ENCODE assay signal across 21 mouse cellular contexts in genomic region chr13:15472712-15473111, GRCm38 (mm10). TPM values are rescaled to one million over a fixed set of nuclear protein-coding genes. Genes with fewer than 3 reads are reported as not detected.
DNase-seq lines count a peak whose midpoint lies in the region; ATAC-seq and TF ChIP-seq lines count a peak whose summit lies in the region.
"Had no signal": no experiment of that assay in that cellular context is flagged by ENCODE, and none has a peak within 500 bp of the region (broad histone marks: within the 10 kb centered on the region; RNA-seq: fewer than 3 reads in every experiment).

No protein-coding gene starts in this region.

- H3K9me3 ChIP-seq in forebrain, embryonic 14.5 days (replicated peaks; ENCODE audit: control insufficient read depth, low read length) = no peaks in the 10 kb centered on the region
- no peaks in the 10 kb centered on the region for H3K9me3 ChIP-seq in forebrain, embryonic 11.5 days (ENCODE audit: control insufficient read depth, low read length)
- no peaks in the 10 kb centered on the region for H3K9me3 ChIP-seq in limb, embryonic 13.5 days
- H3K9me3 ChIP-seq in limb, embryonic 10.5 days (replicated peaks) = no peaks in the 10 kb centered on the region
- H3K9me3 ChIP-seq: embryonic facial prominence, embryonic 15.5 days; forebrain, embryonic 15.5 days; heart, embryonic 13.5 days; hindbrain, embryonic 15.5 days had no signal

- TF ChIP-seq POLR2A in thymus, adult 2 months (IDR thresholded peaks at IDR 0.05; ENCODE audit: control insufficient read depth, extremely low read depth, insufficient read depth, low read length, poor library complexity) = no peak

- H3K36me3 ChIP-seq in forebrain, embryonic 14.5 days (ENCODE audit: control insufficient read depth, insufficient read depth, low read length) = no peaks in the 10 kb centered on the region
- no peaks in the 10 kb centered on the region; the same call in 1 of the 2 replicates for H3K36me3 ChIP-seq in forebrain, embryonic 11.5 days (ENCODE audit: control insufficient read depth, insufficient read depth, low read length)
- peaks cover under 1% of the 10 kb centered on the region; the same call in 1 of the 2 replicates for H3K36me3 ChIP-seq in limb, embryonic 13.5 days
- peaks cover 22% of the 10 kb centered on the region for H3K36me3 ChIP-seq in limb, embryonic 10.5 days
- H3K36me3 ChIP-seq in thymus, adult 2 months (ENCODE audit: control insufficient read depth, insufficient read depth, low read length) = no peaks in the 10 kb centered on the region
- H3K36me3 ChIP-seq: forebrain, embryonic 15.5 days; heart, embryonic 13.5 days; hindbrain, embryonic 15.5 days had no signal

- H3K9ac ChIP-seq in forebrain, embryonic 14.5 days (ENCODE audit: low read length) = no peak overlapping the region
- H3K9ac ChIP-seq in forebrain, embryonic 11.5 days (ENCODE audit: low read length) = no peak overlapping the region
- no peak overlapping the region for H3K9ac ChIP-seq in limb, embryonic 13.5 days
- H3K9ac ChIP-seq: embryonic facial prominence, embryonic 15.5 days; forebrain, embryonic 15.5 days; heart, embryonic 13.5 days; hindbrain, embryonic 15.5 days had no signal

- no peak overlapping the region for H3K4me2 ChIP-seq in forebrain, embryonic 14.5 days (ENCODE audit: low read length)
- no peak overlapping the region for H3K4me2 ChIP-seq in forebrain, embryonic 11.5 days (ENCODE audit: low read depth, low read length, severe bottlenecking)
- 0 out of 2 replicates have a peak overlapping the region, but pooled peaks have one; percentile 14 for H3K4me2 ChIP-seq in limb, embryonic 13.5 days (replicated peaks)
- H3K4me2 ChIP-seq: embryonic facial prominence, embryonic 15.5 days; forebrain, embryonic 15.5 days; heart, embryonic 13.5 days; hindbrain, embryonic 15.5 days had no signal

- H3K4me3 ChIP-seq in forebrain, embryonic 14.5 days (ENCODE audit: low read depth, low read length) = no peak overlapping the region
- no peak overlapping the region for H3K4me3 ChIP-seq in forebrain, embryonic 11.5 days (ENCODE audit: low read depth, low read length)
- no peak overlapping the region for H3K4me3 ChIP-seq in limb, embryonic 13.5 days
- no peak overlapping the region for H3K4me3 ChIP-seq in limb, embryonic 10.5 days
- no peak overlapping the region for H3K4me3 ChIP-seq in thymus, adult 2 months (ENCODE audit: control insufficient read depth, insufficient read depth, low read length)
- H3K4me3 ChIP-seq: embryonic facial prominence, embryonic 15.5 days; erythroblast, embryonic 14.5 days; forebrain, embryonic 15.5 days; heart, embryonic 13.5 days; hindbrain, embryonic 15.5 days had no signal

- H3K4me1 ChIP-seq in forebrain, embryonic 14.5 days (ENCODE audit: control insufficient read depth, insufficient read depth, low read length) = peaks cover 36% of the 10 kb centered on the region
- H3K4me1 ChIP-seq in forebrain, embryonic 11.5 days (replicated peaks; ENCODE audit: control insufficient read depth, insufficient read depth, low read length) = peaks cover 8% of the 10 kb centered on the region
- H3K4me1 ChIP-seq in limb, embryonic 13.5 days = peaks cover 60% of the 10 kb centered on the region
- H3K4me1 ChIP-seq in limb, embryonic 10.5 days = peaks cover 56% of the 10 kb centered on the region
- H3K4me1 ChIP-seq in thymus, adult 2 months (replicated peaks; ENCODE audit: control insufficient read depth, insufficient read depth, low read length) = no peaks in the 10 kb centered on the region

- no peaks in the 10 kb centered on the region for H3K27me3 ChIP-seq in forebrain, embryonic 14.5 days (replicated peaks; ENCODE audit: control insufficient read depth, insufficient read depth, low read length)
- no peaks in the 10 kb centered on the region for H3K27me3 ChIP-seq in forebrain, embryonic 11.5 days (ENCODE audit: control insufficient read depth, insufficient read depth, low read length)
- no peaks in the 10 kb centered on the region for H3K27me3 ChIP-seq in limb, embryonic 13.5 days
- no peaks in the 10 kb centered on the region for H3K27me3 ChIP-seq in limb, embryonic 10.5 days (ENCODE audit: low read depth, poor library complexity, severe bottlenecking)
- H3K27me3 ChIP-seq in thymus, adult 2 months (ENCODE audit: control insufficient read depth, insufficient read depth, low read length) = no peaks in the 10 kb centered on the region
- H3K27me3 ChIP-seq: embryonic facial prominence, embryonic 15.5 days; forebrain, embryonic 15.5 days; heart, embryonic 13.5 days; hindbrain, embryonic 15.5 days; Patski had no signal

- DNase-seq in cerebellum, postnatal 10 days = peak; percentile 71 to 72
- no peak for DNase-seq in cerebellum, adult 18-20 months
- DNase-seq in forebrain, embryonic 14.5 days (ENCODE audit: low spot score) = peak; percentile 50
- no peak for DNase-seq in forebrain, embryonic 11.5 days (ENCODE audit: low spot score)
- DNase-seq in limb, embryonic 10.5 days (ENCODE audit: low spot score) = no peak
- DNase-seq in thymus, adult 2 months = no peak
- DNase-seq: adrenal gland, postnatal 14 days; cerebellum, adult 9-10 months; embryo, embryonic 11 days; gastrocnemius, postnatal 14 days; heart, postnatal 36 days; kidney, adult 2 months had no signal

- ATAC-seq in forebrain, embryonic 14.5 days = no peak; the same call in 1 of the 2 replicates
- no peak for ATAC-seq in forebrain, embryonic 11.5 days (replicated peaks; ENCODE audit: low FRiP score)
- no peak for ATAC-seq in limb, embryonic 13.5 days (ENCODE audit: low FRiP score, low read depth)
- ATAC-seq: activated CD4-positive, CD25-positive, alpha-beta regulatory T cell, adult 4 months; forebrain, embryonic 15.5 days; intestine, embryonic 16.5 days; Patski had no signal

- 40% methylated on average over 3 of the region's 3 CpGs for WGBS in forebrain, embryonic 14.5 days
- 71% methylated on average over 3 of the region's 3 CpGs for WGBS in forebrain, embryonic 11.5 days
- WGBS in limb, embryonic 13.5 days = 36% methylated on average over 3 of the region's 3 CpGs
- 78% methylated on average over 3 of the region's 3 CpGs for WGBS in limb, embryonic 10.5 days
- WGBS in thymus, adult 2 months = 77% methylated on average over 3 of the region's 3 CpGs

- H3K27ac ChIP-seq in forebrain, embryonic 14.5 days (ENCODE audit: low read depth, low read length) = no peak overlapping the region
- no peak overlapping the region for H3K27ac ChIP-seq in forebrain, embryonic 11.5 days (ENCODE audit: low read depth, low read length)
- no peak overlapping the region for H3K27ac ChIP-seq in limb, embryonic 13.5 days
- no peak overlapping the region for H3K27ac ChIP-seq in limb, embryonic 10.5 days
- no peak overlapping the region for H3K27ac ChIP-seq in thymus, adult 2 months (ENCODE audit: control insufficient read depth, insufficient read depth, low read length)
- H3K27ac ChIP-seq: embryonic facial prominence, embryonic 15.5 days; forebrain, embryonic 15.5 days; heart, embryonic 13.5 days; hindbrain, embryonic 15.5 days had no signal

- no peak for TF ChIP-seq CTCF in thymus, adult 2 months (IDR thresholded peaks at IDR 0.05; ENCODE audit: borderline replicate concordance, control insufficient read depth, extremely low read depth, insufficient read depth, low read length, poor library complexity)

RNA-seq across cellular contexts. Expression of gene Gli3, which starts 9.7 kb away (rescaled TPM):
- polyA plus RNA-seq in forebrain, embryonic 14.5 days (2014; fragmentation: Nextera tagmentation; extraction: Ambion mirVana) = 11.4 and 14.1 TPM in 2 replicates
- polyA plus RNA-seq in forebrain, embryonic 11.5 days (2014; fragmentation: Nextera tagmentation; extraction: Ambion mirVana) = 67.0 and 68.0 TPM in 2 replicates
- polyA plus RNA-seq in limb, embryonic 13.5 days (2015; fragmentation: Nextera tagmentation; extraction: Ambion mirVana) = 51.8 and 54.3 TPM in 2 replicates
- 57.9 and 65.0 TPM in 2 replicates for polyA plus RNA-seq in limb, embryonic 10.5 days (2016; fragmentation: Nextera tagmentation; extraction: Ambion mirVana)
- polyA plus RNA-seq in thymus, adult 2 months (2012; rRNA removed) = 2.1 and 2.3 TPM in 2 replicates
- polyA plus RNA-seq: activated CD4-positive, CD25-positive, alpha-beta regulatory T cell, adult 4 months; erythroblast, embryonic 14.5 days had no signal

Comparison
In these comparisons a context has a peak if more than half of its experiments do, and no peak if none do; other contexts are left out.
1. DNase-seq: peak in cerebellum, postnatal 10 days (2 of 2) and forebrain, embryonic 14.5 days (single experiment); none in cerebellum, adult 18-20 months (0 of 2), forebrain, embryonic 11.5 days (single experiment), limb, embryonic 10.5 days (single experiment) and thymus, adult 2 months (single experiment).